Mouse (Mus musculus) C3H10T1/2 (cell line): Measurements from ENCODE around the gene Olfr24. TPM values are rescaled to one million over a fixed set of nuclear protein-coding genes. Genes with fewer than 3 reads are reported as not detected.

Experiments used
- polyA plus RNA-seq, 2 experiments: library from polyadenylated mRNA; unstranded; fragments of >200 nt; fragmentation: generic; extraction: Trizol; gene quantifications; one replicate each; pipeline ENCODE4 v1.2.1; 2012; ENCODE audit warnings: missing spikeins in 2 of 2

Gene Olfr24
- polyA plus RNA-seq, result not detected

GRCm38 (mm10) chr9:18763896-18764295 is at the start of gene Olfr24:
TSS of gene Olfr24 (minus strand) at chr9:18763996.

Other genes with a start within 250 kb of the Olfr24 start
- not detected for gene Muc16, start 89.5 kb downstream of the Olfr24 start, polyA plus RNA-seq
- not detected for gene Olfr828, start 55.5 kb upstream of the Olfr24 start, polyA plus RNA-seq
- gene Olfr829, start 90.9 kb upstream of the Olfr24 start, polyA plus RNA-seq, result not detected
- gene Olfr830, start 110.7 kb upstream of the Olfr24 start, polyA plus RNA-seq, result not detected
- not detected for gene Olfr832, start 173.1 kb upstream of the Olfr24 start, polyA plus RNA-seq
- not detected for gene Olfr834, start 224.0 kb upstream of the Olfr24 start, polyA plus RNA-seq